Mouse (Mus musculus): ENCODE measurements around the gene Crhbp. TPM values are rescaled to one million over a fixed set of nuclear protein-coding genes. Genes with fewer than 3 reads are reported as not detected.

Gene Crhbp
- polyA plus RNA-seq (2017; shearing (Covaris generic)) = not detected

GRCm38 (mm10) chr13:95444824-95445223 lies at the start of gene Crhbp:
TSS of gene Crhbp (minus strand) at chr13:95444924.

GRCm38 (mm10) chr13:95478671-95479413 lies 34.1 kb upstream of the Crhbp start, which contains the start of gene S100z:
TSS of gene S100z (minus strand) at chr13:95478721.

Other genes starting within 250 kb of the Crhbp start
- gene Pde8b, start 194.6 kb downstream of the Crhbp start, polyA plus RNA-seq (2017; shearing (Covaris generic)) = 0.73 TPM
- 1.6 TPM for gene Zbed3, start 121.3 kb downstream of the Crhbp start, polyA plus RNA-seq (2017; shearing (Covaris generic))
- gene Aggf1, start 69.6 kb downstream of the Crhbp start, polyA plus RNA-seq (2017; shearing (Covaris generic)) = 4.6 TPM
- gene S100z, start 33.8 kb upstream of the Crhbp start, polyA plus RNA-seq (2017; shearing (Covaris generic)) = not detected
- gene F2rl1, start 80.3 kb upstream of the Crhbp start, polyA plus RNA-seq (2017; shearing (Covaris generic)) = 25.7 TPM
- gene F2r, start 173.6 kb upstream of the Crhbp start, polyA plus RNA-seq (2017; shearing (Covaris generic)) = 46.9 TPM